Mouse (Mus musculus) granulocyte monocyte progenitor cell, adult 5-6 weeks (primary cell): ENCODE measurements at regions not wholly inside any gene's neighbourhood (a gene's known extent, or its start where the extent isn't known, plus 50 kb on each side); places are given as distances from the start of the nearest gene placed in this dataset.
A peak's percentile ranks its signal among the peaks of the same experiment; 100 is the strongest.

Experiments used
- ATAC-seq: replicated peaks from 2 replicates; pipeline ENCODE4 v1.8.0; 2016; ENCODE audit warnings: mild to moderate bottlenecking, moderate TSS enrichment, inconsistent platforms; ENCODE audit not compliant: poor library complexity, severe bottlenecking

DNA sequence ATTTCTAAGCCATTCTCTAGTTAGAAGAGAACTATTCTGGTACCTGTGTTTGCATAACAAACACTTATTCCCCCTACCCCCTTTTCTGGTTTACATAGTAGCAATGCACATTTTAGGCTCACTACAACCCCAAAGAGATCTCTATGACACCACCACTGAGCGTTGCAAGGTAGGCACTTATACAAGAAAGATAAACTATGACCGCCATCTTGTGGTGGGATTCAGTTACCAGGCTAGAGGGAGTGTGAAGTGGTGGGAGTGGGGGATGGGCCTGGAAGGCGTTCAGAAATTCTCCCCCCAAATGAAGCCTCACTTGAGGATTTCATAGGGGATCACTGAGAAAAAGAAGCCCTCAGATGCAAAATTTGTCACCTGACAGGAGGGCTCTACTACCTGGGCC lies 64.4 kb upstream of the Fst start:
- ATAC-seq: peak; percentile 50

GRCm38 (mm10) chr13:114526856-114527255 lies 68.1 kb upstream of the Fst start:
- ATAC-seq: no peak

DNA sequence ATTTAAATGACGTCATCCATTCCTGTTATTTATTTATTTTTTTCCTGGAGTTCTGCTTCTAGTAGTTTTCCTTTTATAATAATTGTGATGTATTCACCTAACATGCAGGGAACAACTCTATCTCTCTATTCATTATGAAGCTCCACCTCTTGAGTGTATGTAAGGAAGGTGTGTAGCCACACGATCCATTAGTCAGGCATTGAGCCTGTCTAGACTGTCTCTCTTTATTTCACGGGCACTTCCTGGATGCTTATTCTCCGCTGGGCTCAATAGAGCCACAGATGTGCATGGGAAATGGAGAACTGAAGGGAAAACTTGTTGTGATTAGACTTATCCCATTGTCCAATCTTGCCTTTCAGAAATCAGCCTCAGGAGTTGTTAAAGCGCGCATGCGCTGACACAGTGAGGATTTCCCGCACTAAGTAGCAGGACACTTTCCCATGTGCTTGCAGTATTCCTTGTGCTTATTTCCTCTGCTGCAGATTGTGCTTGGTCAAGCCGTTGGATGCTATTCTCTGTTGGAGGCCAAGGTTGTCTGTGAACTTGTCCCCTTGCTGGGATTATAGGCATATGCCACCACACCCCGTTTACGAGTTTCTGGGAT lies 71.5 kb upstream of the Fst start:
- ATAC-seq: no peak

GRCm38 (mm10) chr13:114531780-114532179 lies 73.0 kb upstream of the Fst start:
- ATAC-seq: no peak

GRCm38 (mm10) chr13:114532393-114533097 lies 73.8 kb upstream of the Fst start:
- ATAC-seq: no peak

GRCm38 (mm10) chr13:114534591-114534990 lies 75.8 kb upstream of the Fst start:
- no peak for ATAC-seq

GRCm38 (mm10) chr13:114535721-114536120 lies 77.0 kb upstream of the Fst start:
- ATAC-seq: peak; percentile 66

- no peak for ATAC-seq
Observed at GRCm38 (mm10) chr13:114571731-114572130, 113.0 kb upstream of the Fst start.

GRCm38 (mm10) chr13:114584566-114584965 lies 125.8 kb upstream of the Fst start:
- ATAC-seq: no peak

DNA sequence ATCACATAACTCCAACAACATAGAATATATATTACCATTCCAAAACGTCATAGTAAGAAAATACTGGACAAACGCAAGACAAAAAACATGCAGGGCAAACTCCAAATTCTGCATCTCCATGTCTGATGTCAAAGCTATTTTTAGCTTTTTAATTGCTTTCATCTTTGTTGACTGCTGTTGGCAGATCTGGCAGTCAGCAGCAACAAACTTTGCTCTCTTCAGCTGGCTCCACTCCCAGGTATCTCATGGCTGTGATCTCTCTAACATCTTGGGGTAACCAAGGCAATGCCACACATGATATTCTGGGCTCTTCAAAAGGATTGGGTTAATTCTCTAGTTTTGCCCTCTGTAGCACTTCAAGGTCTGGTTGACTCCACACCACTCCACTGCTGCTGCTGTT lies 128.9 kb upstream of the Fst start:
- ATAC-seq: no peak

- ATAC-seq: no peak
Observed at GRCm38 (mm10) chr13:114603341-114603740, 144.6 kb upstream of the Fst start.

DNA sequence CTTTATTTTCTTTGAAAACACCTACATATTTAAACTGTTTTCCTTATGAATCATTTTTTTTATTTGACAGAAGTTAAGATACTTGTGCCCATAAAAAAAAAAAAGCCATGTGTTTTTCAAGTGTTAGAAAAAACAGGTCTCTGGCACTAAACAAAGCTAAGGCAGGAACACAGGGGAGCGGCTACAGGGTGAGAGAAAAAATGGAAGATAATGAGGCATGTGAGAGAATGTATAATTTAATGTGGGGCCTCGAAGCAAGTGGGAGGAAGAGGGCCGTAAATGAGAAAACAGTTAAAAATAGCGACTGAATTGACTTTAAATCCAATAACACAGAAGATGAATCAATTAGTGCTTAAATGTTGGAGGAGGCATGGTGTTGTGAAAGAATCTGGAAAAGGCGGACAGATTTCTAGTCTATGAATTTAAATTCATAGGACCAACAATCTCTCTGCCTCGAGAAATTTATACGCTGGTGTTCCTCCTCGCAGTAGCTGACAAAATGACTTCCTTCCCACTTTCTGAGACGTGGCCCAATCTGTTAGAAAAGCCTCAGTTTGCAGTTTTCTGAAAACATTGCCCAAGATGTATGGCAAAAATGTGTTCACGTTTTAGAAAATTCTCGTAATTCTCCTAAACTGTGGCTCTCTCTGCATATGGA lies 145.4 kb upstream of the Fst start:
- ATAC-seq: no peak

GRCm38 (mm10) chr13:114613909-114614308 lies 155.2 kb upstream of the Fst start:
- no peak for ATAC-seq

DNA sequence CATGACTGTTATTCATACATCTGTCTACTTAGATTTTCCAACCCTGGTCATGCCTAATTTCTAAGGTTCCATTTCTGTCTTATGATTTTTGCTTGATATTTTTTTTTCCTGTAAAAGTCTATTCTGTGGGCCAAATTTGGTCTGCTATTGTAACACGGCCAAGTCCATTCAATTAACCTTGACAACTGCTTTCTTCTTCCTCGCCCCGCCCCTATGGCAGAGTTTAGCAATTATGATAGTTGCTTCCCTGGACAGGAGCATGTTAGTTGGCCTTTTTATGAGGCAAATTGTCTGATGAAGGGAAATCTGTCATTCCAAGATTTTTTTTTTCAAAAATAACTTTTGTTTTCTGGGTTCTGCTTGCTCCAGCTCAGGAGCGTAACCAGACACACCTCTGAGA lies 160.7 kb upstream of the Fst start:
- no peak for ATAC-seq

DNA sequence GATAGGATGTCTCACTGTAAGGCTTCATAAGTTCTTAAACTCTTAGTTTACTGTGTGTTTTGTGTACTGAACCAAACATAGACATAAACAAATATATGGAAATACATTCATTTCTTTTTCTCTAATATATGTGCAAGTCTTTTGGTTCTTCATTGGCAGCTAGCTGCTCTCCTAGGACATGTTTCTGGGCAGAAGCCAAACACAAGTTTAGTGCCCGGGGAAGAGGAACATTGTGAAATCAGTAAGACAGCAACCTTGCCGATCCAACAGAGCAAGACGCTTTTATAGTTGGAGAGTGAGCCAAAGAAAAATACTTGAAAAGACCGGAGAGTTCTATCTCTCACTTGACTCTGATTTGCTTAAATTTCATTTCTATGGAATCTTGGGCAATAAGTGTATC lies 178.0 kb upstream of the Fst start:
- ATAC-seq: no peak

- no peak for ATAC-seq
Observed at GRCm38 (mm10) chr13:114639531-114639930, 178.5 kb upstream of the Mocs2 start.

DNA sequence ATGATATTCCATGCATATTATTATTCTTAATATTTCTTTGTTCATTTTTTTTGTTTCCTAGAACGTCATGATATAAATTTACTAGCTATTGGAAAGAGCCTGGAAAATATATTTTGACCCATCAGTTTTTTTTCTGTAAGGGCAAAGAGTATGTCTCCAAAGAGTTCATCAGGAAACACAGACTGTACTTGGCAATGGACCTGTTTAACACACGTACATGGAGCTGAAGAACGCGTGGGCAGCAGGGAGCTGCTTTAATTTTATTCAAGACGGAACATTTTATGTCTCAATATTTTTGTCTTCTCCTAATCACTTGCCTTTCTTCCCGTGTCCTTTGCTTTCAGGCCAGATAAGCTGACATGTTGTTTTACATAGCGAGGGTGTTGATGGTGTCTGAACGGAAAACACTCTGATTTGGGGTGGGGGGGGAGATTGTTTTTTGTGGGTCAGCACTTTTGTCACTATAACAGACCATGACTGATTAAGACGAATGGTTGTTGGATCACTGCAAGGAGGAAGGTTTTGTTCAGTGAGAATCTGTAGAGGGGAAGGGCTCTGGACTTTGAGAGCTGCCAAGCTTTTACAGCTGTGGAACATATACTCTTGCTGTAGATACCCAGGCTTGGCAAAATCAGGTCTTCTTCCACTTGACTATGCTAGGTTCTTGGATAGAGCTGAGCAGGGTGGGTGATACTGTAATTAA lies 176.2 kb upstream of the Mocs2 start:
- ATAC-seq: no peak

DNA sequence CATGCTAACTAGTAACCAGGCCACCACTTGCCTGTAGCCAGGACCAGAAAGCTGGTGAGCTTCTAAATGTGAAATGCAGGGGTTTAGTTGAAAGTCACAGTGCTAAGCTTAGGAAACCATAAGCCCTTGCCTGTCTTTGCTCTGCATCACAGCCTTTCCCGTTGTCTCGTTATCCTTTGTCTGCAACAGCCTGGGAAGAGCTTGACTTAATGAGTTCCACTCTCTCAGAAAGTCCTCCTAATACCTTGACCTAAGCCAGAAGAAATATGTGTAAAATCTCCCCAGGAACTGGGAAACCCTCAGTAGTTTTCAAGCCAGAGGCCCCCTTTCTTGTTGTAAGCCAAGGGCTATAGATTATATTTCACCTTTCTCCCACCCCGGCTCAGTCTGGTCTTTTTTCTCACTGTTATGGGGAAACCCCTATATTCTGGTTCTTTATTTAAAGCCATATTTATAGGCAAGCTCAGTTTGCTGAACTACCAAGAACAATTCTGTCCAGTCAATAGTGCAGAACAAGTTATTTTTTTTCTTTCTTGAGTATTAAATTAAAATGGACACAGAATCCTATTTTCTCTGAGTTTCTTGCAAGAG lies 175.0 kb upstream of the Mocs2 start:
- ATAC-seq: no peak

DNA sequence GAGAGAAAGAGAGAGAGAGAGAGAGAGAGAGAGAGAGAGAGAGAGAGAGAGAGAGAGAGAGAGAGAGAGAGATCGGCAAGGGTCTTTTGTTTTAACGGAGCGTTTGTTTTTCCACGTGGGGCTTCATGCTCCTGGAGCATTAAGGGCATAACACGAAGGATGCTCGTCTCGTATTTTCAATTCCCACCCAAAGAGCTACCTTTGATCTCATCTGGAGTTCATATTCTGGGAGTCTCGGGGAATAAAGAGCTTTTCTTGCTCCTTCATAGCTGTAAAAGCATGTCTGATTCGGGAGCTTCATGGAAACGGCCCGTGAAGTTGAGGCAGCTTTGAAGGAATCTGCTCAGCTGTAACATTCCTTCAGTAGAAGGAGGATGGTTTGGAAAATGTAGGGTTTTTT lies 174.5 kb upstream of the Mocs2 start:
- no peak for ATAC-seq

DNA sequence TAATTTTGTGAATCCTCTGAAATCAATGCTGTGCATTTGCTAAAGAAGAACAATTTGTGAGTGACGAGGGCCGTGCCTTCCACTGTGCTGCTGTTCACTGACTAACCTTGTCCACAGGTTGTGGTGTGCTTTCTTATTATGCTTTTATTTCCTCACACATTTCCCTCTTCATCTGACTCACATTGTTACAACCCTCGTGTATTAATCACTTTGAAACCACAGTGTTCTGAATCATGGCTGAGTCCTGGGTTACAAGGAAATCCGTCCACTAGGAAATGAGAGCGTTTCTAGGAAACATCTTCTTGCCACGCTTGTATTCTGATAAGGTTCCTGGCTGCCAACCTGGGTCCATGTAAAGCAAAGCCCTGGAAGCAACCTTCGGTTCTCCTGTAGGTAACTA lies 163.8 kb upstream of the Mocs2 start:
- ATAC-seq: no peak
